Mouse (Mus musculus) brain, embryonic 18.5 days (tissue): ENCODE results near the gene Lancl1.
A peak's percentile ranks its signal among the peaks of the same experiment; 100 is the strongest.

Experiments
- DNase-seq: peaks from one replicate; pipeline ENCODE4 v3.0.0-alpha.2; 2012; ENCODE audit warnings: low read depth, low spot score

Gene Lancl1

DNA sequence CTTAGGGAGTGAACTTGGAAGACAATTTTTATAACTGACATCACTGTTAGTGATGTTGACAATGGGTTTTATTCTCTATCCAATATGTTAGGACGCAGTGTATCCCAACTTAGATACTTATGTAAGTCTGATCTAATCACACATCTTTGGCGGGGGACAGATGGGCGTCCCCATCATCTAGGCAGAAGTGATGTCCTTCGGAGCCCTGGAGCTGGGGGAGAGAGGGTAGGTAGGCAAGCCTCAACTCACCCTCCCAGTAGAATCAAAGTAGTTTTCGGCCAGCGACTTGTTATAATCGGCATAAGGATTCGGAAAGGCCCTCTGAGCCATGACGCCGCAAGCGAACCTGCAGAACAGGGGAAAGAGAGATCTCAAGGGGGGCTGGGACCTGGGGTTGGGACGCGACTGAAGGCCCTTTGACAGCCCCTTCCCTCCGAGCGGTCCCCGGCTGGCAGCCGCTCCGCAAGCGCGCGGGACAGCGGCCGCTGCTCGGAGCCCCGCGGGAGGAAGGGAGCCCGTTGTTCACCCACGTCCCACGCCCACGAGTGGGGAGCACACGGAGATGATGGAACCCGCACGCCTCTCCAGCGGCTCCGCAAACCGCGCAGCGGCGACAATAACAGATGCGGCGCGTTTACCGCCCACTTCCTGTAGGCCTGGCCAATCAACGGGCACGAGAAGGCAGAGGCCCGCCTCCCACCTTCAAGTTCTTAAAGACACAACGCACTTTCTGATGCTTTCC is at the start of gene Lancl1:
Gene Lancl1 (minus strand): TSS at position 627 of the 742 bp plus-strand sequence.
- peak; percentile 79 for DNase-seq

DNA sequence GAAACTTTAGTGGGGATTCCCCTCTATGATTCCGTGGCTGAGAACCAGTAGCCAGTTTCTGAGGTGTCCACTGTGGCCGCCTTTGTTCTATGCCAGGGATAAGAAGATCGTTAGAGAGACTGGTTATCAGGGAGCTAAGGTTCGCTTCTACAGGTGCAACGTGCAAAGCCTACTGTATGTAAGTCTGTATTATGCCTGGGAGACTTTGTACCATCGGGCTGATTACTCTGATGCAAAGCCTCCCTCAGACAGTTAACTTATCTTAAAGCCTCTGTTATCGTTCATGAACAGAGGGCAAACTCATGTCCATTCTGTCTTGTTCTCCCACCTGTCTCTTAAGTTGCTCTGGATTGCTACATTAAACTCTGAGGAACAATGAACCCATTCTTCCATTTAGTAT is 40.5 kb upstream of the Lancl1 start:
- DNase-seq, result no peak

DNA sequence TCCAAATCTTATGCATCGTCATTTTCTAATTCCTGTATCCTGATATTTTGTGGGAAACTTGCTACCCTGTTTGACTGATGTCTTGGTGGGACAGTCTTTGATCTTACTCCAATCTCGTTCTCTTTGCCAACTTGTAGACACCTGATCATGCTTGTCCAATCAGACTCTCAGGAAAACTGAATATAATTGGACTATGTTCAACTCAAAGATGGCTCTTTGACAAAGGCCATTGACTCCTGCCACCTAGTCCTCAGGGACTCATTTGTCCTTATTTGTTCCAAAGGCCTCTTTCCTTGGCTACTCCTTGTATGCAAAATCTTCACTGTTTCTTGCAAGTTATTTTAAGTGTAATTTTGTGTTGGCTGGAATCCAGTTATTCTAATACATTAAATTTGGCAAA is 40.0 kb upstream of the Lancl1 start:
- DNase-seq, result no peak

- no peak for DNase-seq
Observed at GRCm38 (mm10) chr1:67077739-67078138, 39.1 kb upstream of the Lancl1 start.

DNA sequence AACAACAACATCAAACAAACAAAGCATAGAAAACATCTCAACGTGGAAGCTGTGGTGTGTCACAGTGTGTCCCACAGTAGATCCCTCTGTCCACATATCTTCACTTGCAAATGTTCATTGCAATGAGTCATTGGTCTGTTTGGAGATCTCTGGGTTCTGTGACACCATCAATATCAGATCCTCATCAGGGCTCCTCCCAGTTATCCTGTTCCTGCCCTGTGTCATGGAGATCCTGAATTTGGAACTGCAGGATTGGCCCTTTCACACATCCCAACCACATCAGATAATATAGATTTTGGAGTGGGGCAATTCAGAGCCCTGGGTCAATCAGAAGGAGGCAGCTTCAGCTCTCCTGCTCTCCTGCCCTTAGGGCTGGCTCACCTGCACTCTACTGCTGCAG is 28.9 kb upstream of the Lancl1 start:
- DNase-seq, result no peak

GRCm38 (mm10) chr1:67065347-67066270 is 26.9 kb upstream of the Lancl1 start:
- no peak for DNase-seq

DNA sequence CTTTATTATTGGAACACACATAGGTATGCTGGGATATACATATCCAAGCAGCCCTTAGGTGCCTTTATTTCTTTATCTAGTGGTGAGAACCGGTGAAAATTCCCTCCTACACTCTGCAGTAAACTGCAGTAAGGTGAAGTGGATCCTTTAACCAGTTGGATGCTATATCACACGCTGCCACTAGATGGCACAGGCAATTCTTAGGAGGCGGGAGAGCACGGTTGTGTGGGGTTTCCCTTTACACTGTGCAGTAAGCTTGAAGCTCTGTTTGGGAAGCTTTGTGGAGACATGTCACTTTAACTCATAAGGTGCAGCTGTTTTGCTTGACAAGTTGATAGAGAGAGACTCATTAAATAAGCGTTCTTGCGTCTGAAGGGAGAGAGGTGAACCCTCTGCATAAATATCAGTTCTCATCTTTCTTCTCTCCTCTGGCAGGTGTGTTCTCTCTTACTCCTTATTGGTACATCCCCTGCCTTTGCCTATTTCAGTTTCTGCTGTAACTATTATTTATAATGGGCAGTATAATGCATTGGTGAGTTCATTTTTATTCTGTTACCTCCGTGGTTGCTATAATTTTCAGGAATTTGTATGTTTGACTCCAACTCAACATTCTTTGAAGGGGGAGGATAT is 22.9 kb upstream of the Lancl1 start:
- DNase-seq, result peak; percentile 65

- DNase-seq, result no peak
Observed at GRCm38 (mm10) chr1:67055816-67056215, 17.1 kb upstream of the Lancl1 start.

GRCm38 (mm10) chr1:67052721-67053120 is 14.0 kb upstream of the Lancl1 start:
- no peak for DNase-seq

DNA sequence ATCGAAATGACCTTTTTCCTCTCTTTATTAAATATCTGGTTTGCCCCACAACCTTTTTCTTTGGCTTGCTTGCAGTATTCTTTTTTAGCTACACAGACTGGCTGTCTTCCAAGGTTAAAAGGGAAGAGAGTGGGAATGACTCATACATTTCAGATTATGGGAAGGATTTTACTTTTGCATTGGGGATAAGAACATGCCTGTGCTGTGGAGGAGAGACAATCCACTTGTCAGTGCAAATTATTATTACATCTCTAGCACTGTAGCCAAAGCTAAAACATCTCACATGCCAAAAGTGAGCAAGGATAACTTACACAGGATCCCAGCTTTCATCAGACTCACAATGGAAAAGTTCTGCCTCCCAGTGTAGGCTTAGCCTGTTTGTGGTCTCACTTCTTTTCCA is 10.9 kb upstream of the Lancl1 start:
- no peak for DNase-seq

DNA sequence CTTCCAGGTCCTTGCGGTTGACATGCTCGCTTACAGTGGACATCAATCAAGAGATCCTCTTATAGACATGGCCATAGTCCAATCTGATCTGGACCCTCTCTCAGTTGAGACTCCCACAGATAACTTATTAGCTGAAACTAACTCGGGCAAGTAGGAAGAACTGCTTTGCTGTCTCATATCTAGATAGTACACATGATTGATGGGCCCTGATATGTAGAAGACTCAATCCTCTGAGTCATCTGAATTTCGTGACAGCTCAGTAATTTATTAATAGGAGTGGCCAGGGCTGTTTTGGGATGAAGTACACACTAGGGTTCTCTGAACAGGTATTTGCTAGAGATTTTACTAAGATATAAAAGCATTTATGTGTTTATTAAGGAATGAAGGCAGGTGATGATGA is 10.0 kb upstream of the Lancl1 start:
- no peak for DNase-seq

DNA sequence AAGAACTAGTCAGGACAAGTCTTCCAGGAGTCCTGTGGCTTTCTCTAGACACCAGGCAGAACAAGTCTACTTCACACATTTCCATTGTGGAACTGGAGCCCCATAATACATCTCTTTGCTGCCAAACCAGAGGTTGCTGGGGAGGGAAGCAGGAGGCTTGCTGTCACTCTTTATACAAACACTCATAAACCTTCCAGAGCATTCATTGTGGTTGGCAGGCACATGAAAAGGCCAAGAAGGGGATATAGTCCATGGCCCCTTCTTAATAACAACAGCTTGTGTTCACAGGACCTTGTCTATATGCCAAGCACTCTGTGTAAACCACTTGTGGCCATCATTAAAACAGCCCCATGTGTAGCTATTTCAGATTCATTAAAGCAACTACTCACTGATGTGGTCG is 6.4 kb upstream of the Lancl1 start:
- DNase-seq, result no peak

- DNase-seq, result no peak
Observed at GRCm38 (mm10) chr1:67042583-67042982, 3.9 kb upstream of the Lancl1 start.

- no peak for DNase-seq
Observed at GRCm38 (mm10) chr1:67039083-67039482, 411 bp upstream of the Lancl1 start.

- no peak for DNase-seq
Observed at GRCm38 (mm10) chr1:67037198-67037597, 1.5 kb downstream of the Lancl1 start.

DNA sequence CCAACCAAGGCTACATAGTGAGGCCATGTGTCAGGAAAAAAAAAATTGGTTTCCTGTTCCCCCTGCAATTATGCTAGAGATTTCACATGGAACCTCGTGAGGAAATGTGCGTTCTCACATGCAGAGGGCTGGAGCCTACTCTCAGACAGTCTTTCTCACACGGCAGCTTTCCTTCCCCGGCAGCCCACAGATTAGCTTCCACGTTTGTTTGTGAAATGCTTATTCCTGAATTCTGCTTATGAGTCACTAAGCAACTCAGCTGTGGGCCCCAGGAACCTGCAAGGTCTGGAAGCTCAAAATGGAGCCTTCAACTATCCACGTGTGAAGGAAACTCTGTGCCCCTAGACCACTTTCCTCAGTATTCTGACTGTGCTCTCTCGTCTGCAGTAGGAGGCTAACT is 5.4 kb downstream of the Lancl1 start:
- DNase-seq, result no peak

GRCm38 (mm10) chr1:67026927-67027511 is 11.7 kb downstream of the Lancl1 start:
- no peak for DNase-seq

GRCm38 (mm10) chr1:67026142-67026541 is 12.5 kb downstream of the Lancl1 start:
- no peak for DNase-seq

- DNase-seq, result no peak
Observed at GRCm38 (mm10) chr1:67022767-67023166, 15.9 kb downstream of the Lancl1 start.

DNA sequence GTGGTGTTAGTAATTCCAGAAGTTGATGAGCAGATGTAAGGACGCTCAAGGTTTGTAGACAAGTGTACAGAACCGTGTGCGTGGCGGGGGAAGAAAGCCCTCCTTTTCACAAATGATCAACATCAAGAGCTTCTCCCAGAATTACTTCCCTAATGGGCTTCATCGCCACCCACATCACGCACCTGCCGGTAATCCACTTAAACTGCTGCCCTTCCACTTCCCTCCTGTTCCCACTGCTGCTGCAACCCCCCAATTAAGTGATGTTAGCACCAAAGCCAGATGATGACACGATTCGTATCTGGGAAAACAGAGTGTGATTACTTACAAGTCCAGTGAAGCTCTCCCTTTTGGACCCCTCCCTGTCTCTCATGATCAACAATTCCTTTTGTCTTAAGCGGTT is 16.6 kb downstream of the Lancl1 start:
- DNase-seq, result no peak

- DNase-seq, result no peak
Observed at GRCm38 (mm10) chr1:67020637-67021161, 18.0 kb downstream of the Lancl1 start.
